Mouse (Mus musculus) CH12.LX (cell line): ENCODE measurements around the gene Pde4d. TPM values are rescaled to one million over a fixed set of nuclear protein-coding genes. Genes with fewer than 3 reads are reported as not detected.

Experiments used
- DNase-seq: peaks from one replicate; pipeline ENCODE4 v3.0.0-alpha.2; 2013; ENCODE audit errors: extremely low read depth
- H3K27ac ChIP-seq: 2 replicates; pipeline ENCODE4 v1.5.1; 2012; ENCODE audit warnings: low read depth, mild to moderate bottlenecking, control low read depth, moderate library complexity; ENCODE audit not compliant: insufficient read depth
- H3K27me3 ChIP-seq: replicated peaks from 2 replicates; pipeline ENCODE3; 2012; ENCODE audit warnings: inconsistent platforms
- H3K36me3 ChIP-seq, 2 experiments: replicated peaks in 1 of 2; 2 replicates each; pipeline versions ENCODE3 to v1.6.1; 2012; ENCODE audit warnings: inconsistent platforms in 1 of 2, low read length in 1 of 2, mild to moderate bottlenecking in 1 of 2, mixed read lengths in 1 of 2, moderate library complexity in 1 of 2; ENCODE audit not compliant: control insufficient read depth in 1 of 2, insufficient read depth in 1 of 2
- H3K4me1 ChIP-seq, 2 experiments: 2 replicates each; pipeline ENCODE4 v1.6.1; 2012; ENCODE audit warnings: inconsistent platforms in 1 of 2, moderate library complexity in 1 of 2; ENCODE audit not compliant: insufficient read depth in 2 of 2, control insufficient read depth in 1 of 2
- H3K4me2 ChIP-seq: 2 replicates; pipeline ENCODE4 v1.6.1; 2012; ENCODE audit warnings: low read depth, mild to moderate bottlenecking, control low read depth; ENCODE audit not compliant: poor library complexity, insufficient read depth, severe bottlenecking
- H3K4me3 ChIP-seq, 3 experiments: fragments of 150-350 bp in 1 of 3; sonication (generic) in 1 of 3; replicated peaks in 1 of 3; 2 replicates each; pipeline versions ENCODE3 to v1.5.1; 2011 to 2012; ENCODE audit warnings: low read depth in 2 of 3, low read length in 2 of 3, mild to moderate bottlenecking in 2 of 3, moderate library complexity in 2 of 3, control low read depth in 1 of 3, improper control_type of control experiment in 1 of 3, inconsistent platforms in 1 of 3, mixed read lengths in 1 of 3; ENCODE audit not compliant: poor library complexity in 1 of 3
- H3K79me2 ChIP-seq: replicated peaks from 2 replicates; pipeline ENCODE4 v1.6.1; 2012; ENCODE audit warnings: mild to moderate bottlenecking, moderate library complexity; ENCODE audit not compliant: control insufficient read depth, poor library complexity, insufficient read depth, severe bottlenecking; ENCODE audit errors: extremely low read depth
- H3K9ac ChIP-seq: 2 replicates; pipeline ENCODE4 v1.6.1; 2012; ENCODE audit warnings: low read depth, mild to moderate bottlenecking, control low read depth, moderate library complexity; ENCODE audit not compliant: insufficient read depth
- H3K9me3 ChIP-seq: replicated peaks from 2 replicates; pipeline ENCODE3; 2012; ENCODE audit warnings: low read length, inconsistent platforms, mixed read lengths
- E2F4 ChIP-seq: IDR thresholded peaks from 2 replicates; pipeline ENCODE4 v1.6.1; 2011; ENCODE audit warnings: low read depth, low read length, improper control_type of control experiment; ENCODE audit not compliant: insufficient replicate concordance
- ETS1 ChIP-seq: conservative IDR thresholded peaks from 2 replicates; pipeline ENCODE4 v1.6.1; 2012; ENCODE audit warnings: low read depth, mild to moderate bottlenecking, inconsistent platforms, low read length, improper control_type of control experiment, moderate library complexity
- HCFC1 ChIP-seq: IDR thresholded peaks from 2 replicates; pipeline ENCODE4 v1.6.1; 2012; ENCODE audit warnings: low read depth, mild to moderate bottlenecking, inconsistent platforms, low read length, improper control_type of control experiment
- JUN ChIP-seq: IDR thresholded peaks from 2 replicates; pipeline ENCODE4 v1.6.1; 2011; ENCODE audit warnings: low read depth, mild to moderate bottlenecking, low read length, improper control_type of control experiment, moderate library complexity; ENCODE audit not compliant: insufficient read depth
- MAFK ChIP-seq: IDR thresholded peaks from 2 replicates; pipeline ENCODE4 v1.6.1; 2011; ENCODE audit warnings: low read length, improper control_type of control experiment; ENCODE audit not compliant: insufficient replicate concordance
- MAX ChIP-seq: IDR thresholded peaks from 2 replicates; pipeline ENCODE4 v1.6.1; 2011; ENCODE audit warnings: low read length, improper control_type of control experiment
- PAX5 ChIP-seq: IDR thresholded peaks from 2 replicates; pipeline ENCODE4 v1.6.1; 2012; ENCODE audit warnings: low read length, inconsistent platforms, mixed read lengths
- POLR2A ChIP-seq: IDR thresholded peaks from 2 replicates; pipeline ENCODE4 v1.6.1; 2011; ENCODE audit warnings: low read depth, mild to moderate bottlenecking, improper control_type of control experiment, low read length
- POLR2AphosphoS2 ChIP-seq: IDR thresholded peaks from 2 replicates; pipeline ENCODE4 v1.6.1; 2011; ENCODE audit warnings: low read depth, low read length, improper control_type of control experiment
- RAD21 ChIP-seq: IDR thresholded peaks from 2 replicates; pipeline ENCODE4 v1.6.1; 2011; ENCODE audit warnings: low read depth, mild to moderate bottlenecking, low read length, improper control_type of control experiment, moderate library complexity
- TBP ChIP-seq: conservative IDR thresholded peaks from 2 replicates; pipeline ENCODE4 v1.6.1; 2011; ENCODE audit warnings: low read depth, low read length, improper control_type of control experiment
- UBTF ChIP-seq: IDR thresholded peaks from 2 replicates; pipeline ENCODE4 v1.6.1; 2012; ENCODE audit warnings: low read depth, mild to moderate bottlenecking, inconsistent platforms, low read length, improper control_type of control experiment, moderate library complexity
- USF1 ChIP-seq: IDR thresholded peaks from 2 replicates; pipeline ENCODE4 v1.6.1; 2014; ENCODE audit warnings: low read depth, mild to moderate bottlenecking, inconsistent platforms, low read length, improper control_type of control experiment
- dilution Hi-C: fragments of 300-500 bp; cut with MboI; formaldehyde crosslinking; loops from 2 replicates; pipeline ENCODE4 v1.14.3; 2020; ENCODE audit warnings: low sequenced_read_pairs; ENCODE audit not compliant: extremely low pct_unique_long_range_greater_than_20kb, extremely low pct_ligation_motif_present
- in situ Hi-C: fragments of 300-500 bp; cut with MboI; formaldehyde crosslinking; loops from 3 replicates; pipeline ENCODE4 v1.14.3; 2019; ENCODE audit warnings: low sequenced_read_pairs, low pct_ligation_motif_present, low pct_unique_long_range_greater_than_20kb, mixed read lengths
- polyA plus RNA-seq: library from polyadenylated mRNA; unstranded; fragments of >175 nt; gene quantifications from 2 replicates; pipeline ENCODE4 v1.2.1, GENCODE M21; 2012; ENCODE audit warnings: low read depth; ENCODE audit not compliant: insufficient read length
- total RNA-seq, 2 experiments: library from RNA; depleted of rRNA; stranded (reverse); fragments of 300-350 nt in 1 of 2; fragments of >200 nt in 1 of 2; gene quantifications; 2 replicates each; pipeline ENCODE4 v1.2.3; 2012 to 2014

The Pde4d gene
- total and polyA plus RNA-seq, 3 experiments = not detected

DNA sequence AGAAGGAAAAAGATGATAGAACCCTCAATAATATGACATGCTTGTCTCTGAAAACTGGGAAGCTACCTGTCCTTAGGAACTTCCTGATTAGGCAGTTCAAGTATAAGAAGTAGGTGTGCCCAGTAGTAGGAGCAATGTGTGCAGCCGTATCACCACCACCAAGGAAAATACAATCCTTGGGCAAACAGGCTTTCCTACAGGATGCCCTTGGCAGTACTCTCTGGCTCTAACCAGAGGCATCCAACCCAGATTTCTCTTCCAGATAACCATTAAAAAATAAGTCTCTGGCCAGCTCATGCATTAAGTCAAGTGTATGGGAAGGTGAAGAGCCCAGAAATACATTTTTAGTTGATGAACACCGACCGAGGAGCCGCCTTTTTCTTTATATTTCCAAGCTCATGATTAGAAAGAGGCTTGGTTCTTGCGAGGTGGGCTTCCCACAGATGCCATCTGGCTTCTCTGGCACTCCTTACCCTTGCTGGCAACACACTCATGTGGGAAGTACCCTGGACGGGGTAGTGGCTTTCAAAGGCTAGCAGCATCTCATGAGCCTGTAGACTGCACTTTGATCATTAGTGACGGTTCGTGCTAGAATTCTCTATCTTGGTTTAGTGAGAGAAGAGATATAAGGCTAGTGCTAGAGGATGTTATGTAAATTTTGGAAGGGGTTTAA is 375.0 kb downstream of the Pde4d start:
- no peak for DNase-seq
- in situ Hi-C loops = no loop called here
- H3K4me2 ChIP-seq = no peak overlapping the region

DNA sequence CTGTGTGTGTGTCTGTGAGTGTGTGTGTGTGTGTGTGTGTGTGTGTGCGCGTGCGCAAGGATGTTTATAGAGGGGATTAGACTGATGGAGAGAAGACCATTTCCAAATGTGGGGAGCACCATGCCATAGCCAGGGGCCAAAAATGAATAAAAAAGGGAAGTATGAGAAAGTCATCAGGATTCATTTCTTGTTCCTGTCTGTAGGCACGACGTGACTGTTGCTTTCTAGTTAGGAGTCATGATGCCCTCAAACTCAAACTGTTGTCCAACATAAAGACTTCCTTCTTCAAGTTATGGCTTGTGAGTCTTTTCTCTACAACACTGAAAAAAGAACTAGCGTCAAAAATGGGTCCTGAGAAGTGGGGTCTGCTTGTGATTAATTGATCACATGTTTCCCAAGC is 375.8 kb downstream of the Pde4d start:
- Histone ChIP-seq H3K4me2 (no peak overlapping the region), H3K4me3 (no peak overlapping the region), H3K27me3 (no peaks in the 10 kb centered on the region), H3K9me3 (no peaks in the 10 kb centered on the region), H3K27ac (no peak overlapping the region)
- dilution Hi-C loops = no loop called here
- TF ChIP-seq HCFC1 = no peak
- no peak for TF ChIP-seq JUN
- TF ChIP-seq PAX5 = no peak
- no peak for TF ChIP-seq E2F4
- no peak for TF ChIP-seq MAFK
- no peak for TF ChIP-seq USF1
- TF ChIP-seq POLR2A = no peak
- no peak for TF ChIP-seq ETS1
- TF ChIP-seq RAD21 = no peak
- TF ChIP-seq, all 38 proteins: peak for 0
- H3K36me3 ChIP-seq = no peaks in the 10 kb centered on the region
- in situ Hi-C loops = no loop called here
- no peaks in the 10 kb centered on the region for H3K4me1 ChIP-seq
- H3K9ac ChIP-seq = no peak overlapping the region
- DNase-seq = no peak
- no peaks in the 10 kb centered on the region for H3K79me2 ChIP-seq

More for the DNA sequence above, 375.0 kb downstream of the Pde4d start:
- Histone ChIP-seq H3K9me3 (no peaks in the 10 kb centered on the region), H3K9ac (no peak overlapping the region), H3K4me1 (peaks cover 0 to 6% of the 10 kb centered on the region in 2 experiments; a peak in 2 of 4 replicates), H3K27ac (no peak overlapping the region), H3K79me2 (no peaks in the 10 kb centered on the region), H3K4me3 (no peak overlapping the region), H3K36me3 (no peaks in the 10 kb centered on the region), H3K27me3 (no peaks in the 10 kb centered on the region)
- TF ChIP-seq TBP = no peak
- dilution Hi-C loops = no loop called here

DNA sequence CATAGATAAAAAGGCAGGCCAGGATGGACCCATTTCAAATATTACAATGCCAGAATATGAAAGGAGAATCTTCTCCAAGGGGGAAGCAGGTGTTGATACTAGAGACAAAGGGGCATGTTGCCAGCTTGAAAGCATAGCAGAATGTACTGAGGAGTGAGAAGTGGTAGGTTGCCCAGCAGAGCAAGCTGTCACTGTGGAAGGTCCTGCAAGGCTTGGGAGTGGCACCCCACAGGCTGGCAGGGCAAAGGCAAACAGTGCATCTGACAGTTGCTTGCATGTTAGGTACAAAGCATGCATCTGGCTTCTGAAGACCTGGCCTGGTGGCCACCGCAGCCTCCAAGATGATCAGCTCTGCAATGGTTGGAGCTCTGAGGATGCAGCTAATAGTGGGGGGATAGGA is 384.4 kb downstream of the Pde4d start:
- Histone ChIP-seq H3K36me3 (no peaks in the 10 kb centered on the region), H3K4me2 (no peak overlapping the region), H3K4me1 (no peaks in the 10 kb centered on the region), H3K79me2 (no peaks in the 10 kb centered on the region), H3K9me3 (no peaks in the 10 kb centered on the region), H3K27ac (no peak overlapping the region), H3K27me3 (no peaks in the 10 kb centered on the region), H3K9ac (no peak overlapping the region), H3K4me3 (no peak overlapping the region)
- no peak for DNase-seq
- TF ChIP-seq MAX (no peak), UBTF (no peak), E2F4 (no peak), POLR2AphosphoS2 (no peak), ETS1 (no peak)
- dilution Hi-C loops (no loop called here), in situ Hi-C loops (no loop called here)
